In genomic region chr11:120729432-120730050, GRCm38 (mm10) we compare ENCODE assay signal across 8 mouse cellular contexts. TPM values are rescaled to one million over a fixed set of nuclear protein-coding genes. Genes with fewer than 3 reads are reported as not detected.
DNase-seq lines count a peak whose midpoint lies in the region; ATAC-seq and TF ChIP-seq lines count a peak whose summit lies in the region.
"Not testable (repeated sequence)": the region's sequence is repeated elsewhere in the genome, so short reads cannot be mapped to it uniquely, and the experiment has no call there.

No protein-coding gene starts in this region.

- 0 out of 2 replicates have a peak, but pooled peaks have one; percentile 37 for TF ChIP-seq EP300 in ES-Bruce4 (IDR thresholded peaks at IDR 0.05; ENCODE audit: insufficient read depth, low read depth, low read length)

- not testable (repeated sequence) for TF ChIP-seq CTCF in ES-Bruce4 (IDR thresholded peaks at IDR 0.05; ENCODE audit: low read depth, low read length); lung, adult 2 months (IDR thresholded peaks at IDR 0.05; ENCODE audit: insufficient read depth, low read length)

- not testable (repeated sequence) for H3K27me3 ChIP-seq in ES-Bruce4 (ENCODE audit: control insufficient read depth, insufficient read depth, low read length, poor library complexity, severe bottlenecking); hindbrain, embryonic 14.5 days (ENCODE audit: control insufficient read depth, insufficient read depth, low read length); midbrain, embryonic 15.5 days (replicated peaks); splenic B cell, adult 2 months (ENCODE audit: control insufficient read depth, insufficient read depth, low read length, poor library complexity, severe bottlenecking)

- H3K4me2 ChIP-seq in hindbrain, embryonic 14.5 days (replicated peaks): peak overlapping the region; percentile 28
- peak overlapping the region; percentile 24 for H3K4me2 ChIP-seq in midbrain, embryonic 15.5 days

- not testable (repeated sequence) for TF ChIP-seq POLR2A in ES-Bruce4 (IDR thresholded peaks at IDR 0.05; ENCODE audit: insufficient read depth, low read length)
- peak; percentile 85; the same call in 1 of the 2 replicates for TF ChIP-seq POLR2A in lung, adult 2 months (IDR thresholded peaks at IDR 0.05; ENCODE audit: borderline replicate concordance, extremely low read depth, low read depth, low read length)

- H3K4me1 ChIP-seq in ES-Bruce4 (ENCODE audit: control insufficient read depth, insufficient read depth, low read length); hindbrain, embryonic 14.5 days (replicated peaks; ENCODE audit: control insufficient read depth, insufficient read depth, low read length); lung, adult 2 months (ENCODE audit: control insufficient read depth, insufficient read depth, low read length): not testable (repeated sequence)
- H3K4me1 ChIP-seq in midbrain, embryonic 15.5 days: peaks cover 11% of the 10 kb centered on the region

- 4% methylated on average over 18 of the region's 21 CpGs for WGBS in hindbrain, embryonic 14.5 days
- 4% methylated on average over 17 of the region's 21 CpGs for WGBS in lung, adult 2 months
- WGBS in midbrain, embryonic 15.5 days: under 1% methylated on average over 17 of the region's 21 CpGs

- not testable (repeated sequence) for H3K27ac ChIP-seq in ES-Bruce4 (ENCODE audit: insufficient read depth, low read length); hindbrain, embryonic 14.5 days; midbrain, embryonic 15.5 days

- peak overlapping the region; percentile 17; the same call in 1 of the 2 replicates for H3K9ac ChIP-seq in ES-Bruce4 (ENCODE audit: low read depth, poor library complexity, severe bottlenecking)
- H3K9ac ChIP-seq in hindbrain, embryonic 14.5 days; midbrain, embryonic 15.5 days: not testable (repeated sequence)

- H3K9me3 ChIP-seq in ES-Bruce4 (replicated peaks; ENCODE audit: control insufficient read depth, insufficient read depth, low read length, poor library complexity, severe bottlenecking); hindbrain, embryonic 14.5 days (ENCODE audit: control insufficient read depth, low read length); midbrain, embryonic 15.5 days: not testable (repeated sequence)

- DNase-seq in forelimb bud, embryonic 11.5 days (ENCODE audit: low read depth, low spot score): peak; percentile 80
- not testable (repeated sequence) for DNase-seq in hindbrain, embryonic 14.5 days (ENCODE audit: low spot score)
- peak; percentile 68 for DNase-seq in kidney, postnatal 14 days
- peak; percentile 78 for DNase-seq in lung, adult 2 months
- peak; percentile 67 for DNase-seq in splenic B cell, adult 2 months (ENCODE audit: low read depth, low spot score)

- peak overlapping the region; percentile 14; the same call in 1 of the 2 replicates for H3K4me3 ChIP-seq in ES-Bruce4 (ENCODE audit: low read depth, low read length)
- H3K4me3 ChIP-seq in hindbrain, embryonic 14.5 days (replicated peaks; ENCODE audit: low read length); midbrain, embryonic 15.5 days: not testable (repeated sequence)
- H3K4me3 ChIP-seq in lung, adult 2 months (replicated peaks; ENCODE audit: extremely low read depth, low read depth, low read length): peak overlapping the region; percentile 22

- ATAC-seq in common myeloid progenitor, adult 5-6 weeks (replicated peaks; ENCODE audit: low read depth, poor library complexity, severe bottlenecking): peak; percentile 66
- not testable (repeated sequence) for ATAC-seq in hindbrain, embryonic 14.5 days (ENCODE audit: low FRiP score); midbrain, embryonic 15.5 days (replicated peaks)

- not testable (repeated sequence) for H3K36me3 ChIP-seq in ES-Bruce4 (ENCODE audit: control insufficient read depth, insufficient read depth, low read length, poor library complexity, severe bottlenecking); hindbrain, embryonic 14.5 days (replicated peaks; ENCODE audit: control insufficient read depth, insufficient read depth); midbrain, embryonic 15.5 days (replicated peaks); splenic B cell, adult 2 months (ENCODE audit: control insufficient read depth, insufficient read depth, low read length, poor library complexity, severe bottlenecking)

RNA-seq across cellular contexts. Expression of gene Cbr2, which starts 2.4 kb away (rescaled TPM):
- not detected in 2 replicates for polyA plus RNA-seq in ES-Bruce4 (2011; ENCODE audit: insufficient read depth, insufficient read length, low read depth, missing spikeins)
- not detected in 2 replicates for total RNA-seq in common myeloid progenitor, adult 5-6 weeks (2017)
- 0.64 and 0.90 TPM in 2 replicates for polyA plus RNA-seq in hindbrain, embryonic 14.5 days (2014; fragmentation: Nextera tagmentation; extraction: Ambion mirVana)
- polyA plus RNA-seq in lung, adult 2 months (2012; rRNA removed): 13,780 and 14,250 TPM in 2 replicates
- 1.2 and 2.2 TPM in 2 replicates for polyA plus RNA-seq in midbrain, embryonic 15.5 days (2015; fragmentation: Nextera tagmentation; extraction: Ambion mirVana)

RNA-seq across cellular contexts. Expression of gene Dcxr, which starts 2.5 kb away (rescaled TPM):
- 54.3 and 68.2 TPM in 2 replicates for polyA plus RNA-seq in ES-Bruce4 (2011; ENCODE audit: insufficient read depth, insufficient read length, low read depth, missing spikeins)
- 8.4 and 9.5 TPM in 2 replicates for total RNA-seq in common myeloid progenitor, adult 5-6 weeks (2017)
- 9.0 and 13.7 TPM in 2 replicates for polyA plus RNA-seq in hindbrain, embryonic 14.5 days (2014; fragmentation: Nextera tagmentation; extraction: Ambion mirVana)
- polyA plus RNA-seq in lung, adult 2 months (2012; rRNA removed): 326 and 340 TPM in 2 replicates
- polyA plus RNA-seq in midbrain, embryonic 15.5 days (2015; fragmentation: Nextera tagmentation; extraction: Ambion mirVana): 6.8 and 7.9 TPM in 2 replicates

RNA-seq across cellular contexts. Expression of gene Rac3, which starts 8.3 kb away (rescaled TPM):
- 16.6 and 20.7 TPM in 2 replicates for polyA plus RNA-seq in ES-Bruce4 (2011; ENCODE audit: insufficient read depth, insufficient read length, low read depth, missing spikeins)
- total RNA-seq in common myeloid progenitor, adult 5-6 weeks (2017): not detected in 2 replicates
- polyA plus RNA-seq in hindbrain, embryonic 14.5 days (2014; fragmentation: Nextera tagmentation; extraction: Ambion mirVana): 124 and 134 TPM in 2 replicates
- polyA plus RNA-seq in lung, adult 2 months (2012; rRNA removed): 62.0 and 76.8 TPM in 2 replicates
- 560 and 572 TPM in 2 replicates for polyA plus RNA-seq in midbrain, embryonic 15.5 days (2015; fragmentation: Nextera tagmentation; extraction: Ambion mirVana)

RNA-seq across cellular contexts. Expression of gene Lrrc45, which starts 15.8 kb away (rescaled TPM):
- 7.3 and 9.8 TPM in 2 replicates for polyA plus RNA-seq in ES-Bruce4 (2011; ENCODE audit: insufficient read depth, insufficient read length, low read depth, missing spikeins)
- 30.3 and 30.9 TPM in 2 replicates for total RNA-seq in common myeloid progenitor, adult 5-6 weeks (2017)
- 52.7 and 56.5 TPM in 2 replicates for polyA plus RNA-seq in hindbrain, embryonic 14.5 days (2014; fragmentation: Nextera tagmentation; extraction: Ambion mirVana)
- 35.6 and 40.1 TPM in 2 replicates for polyA plus RNA-seq in lung, adult 2 months (2012; rRNA removed)
- polyA plus RNA-seq in midbrain, embryonic 15.5 days (2015; fragmentation: Nextera tagmentation; extraction: Ambion mirVana): 82.6 and 89.9 TPM in 2 replicates

RNA-seq across cellular contexts. Expression of gene Cenpx, which starts 16.0 kb away (rescaled TPM):
- 38.0 and 45.3 TPM in 2 replicates for polyA plus RNA-seq in ES-Bruce4 (2011; ENCODE audit: insufficient read depth, insufficient read length, low read depth, missing spikeins)
- 81.5 and 113 TPM in 2 replicates for total RNA-seq in common myeloid progenitor, adult 5-6 weeks (2017)
- 95.7 and 106 TPM in 2 replicates for polyA plus RNA-seq in hindbrain, embryonic 14.5 days (2014; fragmentation: Nextera tagmentation; extraction: Ambion mirVana)
- 68.0 and 69.1 TPM in 2 replicates for polyA plus RNA-seq in lung, adult 2 months (2012; rRNA removed)
- 95.6 and 99.7 TPM in 2 replicates for polyA plus RNA-seq in midbrain, embryonic 15.5 days (2015; fragmentation: Nextera tagmentation; extraction: Ambion mirVana)

Comparison
In these comparisons a context has a peak if more than half of its experiments do, and no peak if none do; other contexts are left out.
1. RNA of gene Cbr2, which starts 2.4 kb away (polyA plus RNA-seq): 13,780 to 14,250 TPM in lung, adult 2 months; 1.2 to 2.2 TPM in midbrain, embryonic 15.5 days, 0.64 to 0.90 TPM in hindbrain, embryonic 14.5 days and not detected in ES-Bruce4; every median in the first group is over 1,000 times any median in the second.